Comparison of ENCODE assay signal across 8 mouse cellular contexts in the genomic region with DNA sequence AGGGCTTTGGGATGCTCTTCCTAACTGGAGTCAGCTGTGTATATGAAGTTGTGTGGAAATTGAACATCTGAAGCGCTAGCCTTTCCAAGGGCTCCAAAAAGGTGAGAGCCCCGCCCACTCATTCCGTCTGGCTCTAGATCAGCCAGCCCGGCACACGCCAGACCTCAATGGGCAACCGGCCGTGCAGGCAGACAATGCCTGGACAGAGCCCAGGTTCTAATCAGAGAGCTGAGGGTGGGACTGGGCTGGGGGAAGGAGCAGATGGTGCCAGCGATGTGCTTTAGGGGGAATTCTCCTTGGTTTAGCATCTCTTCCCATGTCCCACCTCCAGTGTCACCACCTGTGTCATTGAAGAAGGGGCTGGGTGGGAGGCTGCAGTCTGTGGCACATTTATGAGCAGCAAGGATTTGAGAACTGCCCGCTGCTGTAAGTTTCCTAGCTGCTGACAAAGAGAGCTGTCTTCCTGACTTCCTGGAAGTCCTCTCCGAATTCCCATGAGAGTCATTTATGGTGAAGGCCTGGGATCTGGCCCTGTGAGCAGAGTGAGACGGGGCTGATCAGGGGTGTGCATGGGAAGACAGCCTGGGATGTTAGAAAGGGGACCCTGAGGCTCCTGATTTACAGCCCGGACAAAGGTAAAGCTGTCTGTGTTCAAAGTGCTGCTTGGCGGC. TPM values are rescaled to one million over a fixed set of nuclear protein-coding genes. Genes with fewer than 3 reads are reported as not detected.
A peak's percentile ranks its signal among the peaks of the same experiment; 100 is the strongest.
DNase-seq lines count a peak whose midpoint lies in the region; ATAC-seq and TF ChIP-seq lines count a peak whose summit lies in the region.

No protein-coding gene starts in this region.

- TF ChIP-seq POLR2A in MEL (IDR thresholded peaks at IDR 0.05; ENCODE audit: control insufficient read depth in 1 of 2, insufficient read depth in 1 of 2, low read depth in 1 of 2, low read length in 2 of 2, poor library complexity in 1 of 2), result no peak

- H3K27me3 ChIP-seq in MEL (ENCODE audit: control insufficient read depth in 1 of 2, insufficient read depth in 2 of 2, low read length in 2 of 2), result no peaks in the 10 kb centered on the region
- no peaks in the 10 kb centered on the region for H3K27me3 ChIP-seq in forebrain, embryonic 16.5 days (replicated peaks; ENCODE audit: control insufficient read depth, insufficient read depth, low read length)
- H3K27me3 ChIP-seq in kidney, embryonic 16.5 days (ENCODE audit: insufficient read depth, low read length), result no peaks in the 10 kb centered on the region
- H3K27me3 ChIP-seq in midbrain, postnatal 0 days (ENCODE audit: insufficient read depth, low read length), result no peaks in the 10 kb centered on the region

- H3K27ac ChIP-seq in MEL (ENCODE audit: control insufficient read depth, low read depth, low read length), result peak overlapping the region; percentile 90
- peak overlapping the region; percentile 95 for H3K27ac ChIP-seq in forebrain, embryonic 16.5 days (ENCODE audit: low read length)
- H3K27ac ChIP-seq in kidney, embryonic 16.5 days (ENCODE audit: low read length), result no peak overlapping the region
- H3K27ac ChIP-seq in midbrain, postnatal 0 days (ENCODE audit: low read depth, low read length), result peak overlapping the region; percentile 92

- peaks cover 0 to 43% of the 10 kb centered on the region in 2 experiments; a peak in 3 of 4 replicates for H3K36me3 ChIP-seq in MEL (ENCODE audit: control insufficient read depth in 1 of 2, insufficient read depth in 2 of 2, low read length in 2 of 2)
- H3K36me3 ChIP-seq in forebrain, embryonic 16.5 days (ENCODE audit: control insufficient read depth, insufficient read depth), result no peaks in the 10 kb centered on the region
- H3K36me3 ChIP-seq in kidney, embryonic 16.5 days (ENCODE audit: insufficient read depth, low read length), result no peaks in the 10 kb centered on the region
- H3K36me3 ChIP-seq in midbrain, postnatal 0 days (ENCODE audit: insufficient read depth, low read length), result no peaks in the 10 kb centered on the region

- H3K9ac ChIP-seq in MEL (ENCODE audit: control insufficient read depth, low read depth, low read length, poor library complexity, severe bottlenecking), result peak overlapping the region; percentile 46
- H3K9ac ChIP-seq in forebrain, embryonic 16.5 days (replicated peaks; ENCODE audit: low read depth, low read length), result peak overlapping the region; percentile 98
- peak overlapping the region; percentile 36; the same call in 1 of the 2 replicates for H3K9ac ChIP-seq in kidney, embryonic 16.5 days (replicated peaks; ENCODE audit: low read length)
- peak overlapping the region; percentile 93 for H3K9ac ChIP-seq in midbrain, postnatal 0 days (replicated peaks; ENCODE audit: low read length, poor library complexity, severe bottlenecking)

- WGBS in forebrain, embryonic 16.5 days, result 20% methylated on average over 13 of the region's 13 CpGs
- WGBS in kidney, embryonic 16.5 days, result 23% methylated on average over 13 of the region's 13 CpGs
- 28% methylated on average over 13 of the region's 13 CpGs for WGBS in midbrain, postnatal 0 days

- peak; percentile 28 for DNase-seq in CD4-positive, CD25-positive, alpha-beta regulatory T cell, adult 2 months (ENCODE audit: low read depth, low spot score)
- no peak for DNase-seq in MEL (ENCODE audit: low read depth, low spot score)
- DNase-seq in midbrain, postnatal 0 days (ENCODE audit: low spot score), result peak; percentile 75
- DNase-seq in urinary bladder, postnatal 10 days (ENCODE audit: low spot score), result no peak

- TF ChIP-seq EP300 in MEL (IDR thresholded peaks at IDR 0.05; ENCODE audit: low read depth in 1 of 2, low read length in 2 of 2), result no peak

- no peak overlapping the region for H3K4me3 ChIP-seq in MEL (ENCODE audit: control insufficient read depth in 1 of 2, insufficient read depth in 1 of 2, low read depth in 2 of 2, low read length in 2 of 2)
- H3K4me3 ChIP-seq in forebrain, embryonic 16.5 days (replicated peaks; ENCODE audit: low read length), result peak overlapping the region; percentile 98
- no peak overlapping the region for H3K4me3 ChIP-seq in kidney, embryonic 16.5 days (ENCODE audit: low read length)
- peak overlapping the region; percentile 77 for H3K4me3 ChIP-seq in midbrain, postnatal 0 days (ENCODE audit: low read depth, low read length)

- no peak for ATAC-seq in CD4-positive, CD25-positive, alpha-beta regulatory T cell, adult 4 months
- no peak for ATAC-seq in forebrain, embryonic 16.5 days
- ATAC-seq in kidney, embryonic 16.5 days (ENCODE audit: low FRiP score, low TSS enrichment), result no peak
- ATAC-seq in midbrain, postnatal 0 days (ENCODE audit: low FRiP score), result no peak
- ATAC-seq in megakaryocyte progenitor cell, adult 5-6 weeks (replicated peaks; ENCODE audit: poor library complexity), result no peak

- H3K4me1 ChIP-seq in MEL (ENCODE audit: control insufficient read depth in 1 of 2, insufficient read depth in 2 of 2, low read length in 2 of 2), result peaks cover 42 to 73% of the 10 kb centered on the region in 2 experiments
- peaks cover 74% of the 10 kb centered on the region for H3K4me1 ChIP-seq in forebrain, embryonic 16.5 days (replicated peaks; ENCODE audit: control insufficient read depth, insufficient read depth, low read length)
- H3K4me1 ChIP-seq in kidney, embryonic 16.5 days (ENCODE audit: insufficient read depth, low read length), result peaks cover 87% of the 10 kb centered on the region
- H3K4me1 ChIP-seq in midbrain, postnatal 0 days (ENCODE audit: insufficient read depth, low read length), result peaks cover 50% of the 10 kb centered on the region

- no peak for TF ChIP-seq CTCF in MEL (IDR thresholded peaks at IDR 0.05 in 2 of 3, conservative IDR thresholded peaks at IDR 0.05 in 1 of 3; ENCODE audit: control insufficient read depth in 1 of 3, insufficient read depth in 1 of 3, low read depth in 2 of 3, low read length in 3 of 3, poor library complexity in 1 of 3, severe bottlenecking in 1 of 3)
- TF ChIP-seq CTCF in midbrain, postnatal 0 days (IDR thresholded peaks at IDR 0.05), result no peak

- TF ChIP-seq RAD21 in MEL (IDR thresholded peaks at IDR 0.05; ENCODE audit: low read depth, low read length), result no peak

- no peaks in the 10 kb centered on the region for H3K9me3 ChIP-seq in MEL (replicated peaks; ENCODE audit: insufficient read depth, low read length)
- H3K9me3 ChIP-seq in forebrain, embryonic 16.5 days (ENCODE audit: control insufficient read depth, low read length), result no peaks in the 10 kb centered on the region
- H3K9me3 ChIP-seq in kidney, embryonic 16.5 days (ENCODE audit: low read length), result no peaks in the 10 kb centered on the region
- no peaks in the 10 kb centered on the region for H3K9me3 ChIP-seq in midbrain, postnatal 0 days (ENCODE audit: low read length)

- H3K4me2 ChIP-seq in forebrain, embryonic 16.5 days (ENCODE audit: low read length), result peak overlapping the region; percentile 59
- H3K4me2 ChIP-seq in kidney, embryonic 16.5 days (replicated peaks; ENCODE audit: low read depth, low read length), result peak overlapping the region; percentile 1
- peak overlapping the region; percentile 71 for H3K4me2 ChIP-seq in midbrain, postnatal 0 days (ENCODE audit: low read depth, low read length, poor library complexity, severe bottlenecking)

- H3K79me2 ChIP-seq in MEL (ENCODE audit: control insufficient read depth, insufficient read depth, low read length, poor library complexity), result peaks cover 21% of the 10 kb centered on the region

TF ChIP-seq in MEL, 35 proteins besides CTCF, POLR2A, EP300 and RAD21:
- TF ChIP-seq KAT2A (conservative IDR thresholded peaks at IDR 0.05; ENCODE audit: low read depth, low read length) (no peak), MEF2A (IDR thresholded peaks at IDR 0.05; ENCODE audit: extremely low read depth, insufficient replicate concordance, low read depth, low read length, poor library complexity, severe bottlenecking) (no peak), CHD1 (IDR thresholded peaks at IDR 0.05; ENCODE audit: low read depth, low read length) (no peak), ZNF384 (IDR thresholded peaks at IDR 0.05; ENCODE audit: low read depth, low read length) (no peak), MAZ (IDR thresholded peaks at IDR 0.05; ENCODE audit: low read depth, low read length) (no peak), USF1 (IDR thresholded peaks at IDR 0.05; ENCODE audit: low read depth, low read length) (no peak), ZMIZ1 (IDR thresholded peaks at IDR 0.05; ENCODE audit: low read depth, low read length) (no peak), POLR2AphosphoS5 (IDR thresholded peaks at IDR 0.05; ENCODE audit: borderline replicate concordance, low read depth, low read length) (no peak), SIN3A (IDR thresholded peaks at IDR 0.05; ENCODE audit: low read length) (no peak), ZC3H11A (IDR thresholded peaks at IDR 0.05; ENCODE audit: low read depth, low read length) (no peak), CHD2 (IDR thresholded peaks at IDR 0.05; ENCODE audit: low read length) (no peak), HCFC1 (IDR thresholded peaks at IDR 0.05; ENCODE audit: low read depth, low read length) (no peak), BHLHE40 (IDR thresholded peaks at IDR 0.05; ENCODE audit: borderline replicate concordance, low read depth, low read length) (no peak), GABPA (IDR thresholded peaks at IDR 0.05; ENCODE audit: low read depth, low read length) (no peak), USF2 (IDR thresholded peaks at IDR 0.05; ENCODE audit: borderline replicate concordance in 1 of 2, insufficient read depth in 1 of 2, low read depth in 1 of 2, low read length in 2 of 2) (no peak), POLR2AphosphoS2 (IDR thresholded peaks at IDR 0.05; ENCODE audit: low read length) (no peak)

RNA-seq across cellular contexts. Expression of a gene that starts 2.5 kb away (rescaled TPM):
- 10 to 100 TPM; 34.7 to 38.6 TPM for polyA plus RNA-seq in CD4-positive, CD25-positive, alpha-beta regulatory T cell, adult 4 months (2017; shearing (Covaris generic))
- 4.0 and 7.6 TPM in 2 replicates for total RNA-seq in MEL (2012; rRNA removed)
- 10 to 100 TPM in 1 of 2 experiments, not detected in 1; 34.0 TPM for polyA plus RNA-seq in MEL (2012; ENCODE audit: insufficient read depth in 1 of 2, insufficient read length in 2 of 2, low read depth in 1 of 2, low replicate concordance in 2 of 2, missing spikeins in 1 of 2)
- polyA plus RNA-seq in forebrain, embryonic 16.5 days (2015; fragmentation: Nextera tagmentation; extraction: Ambion mirVana), result 78.3 and 80.5 TPM in 2 replicates
- polyA plus RNA-seq in kidney, embryonic 16.5 days (2015; fragmentation: Nextera tagmentation; extraction: Ambion mirVana), result 2.2 TPM in 2 replicates
- 156 and 160 TPM in 2 replicates for total RNA-seq in midbrain, postnatal 0 days (2014; rRNA removed)
- polyA plus RNA-seq in midbrain, postnatal 0 days (2015; fragmentation: Nextera tagmentation; extraction: Ambion mirVana), result 28.1 and 32.1 TPM in 2 replicates
- total RNA-seq in megakaryocyte progenitor cell, adult 5-6 weeks (2015), result 7.7 and 8.6 TPM in 2 replicates
- 8.0 and 10.3 TPM in 2 replicates for total RNA-seq in megakaryocyte progenitor cell, adult 5-6 weeks (2017)

Comparison
In these comparisons a context has a peak if more than half of its experiments do, and no peak if none do; other contexts are left out.
1. DNase-seq: peak in CD4-positive, CD25-positive, alpha-beta regulatory T cell, adult 2 months (single experiment) and midbrain, postnatal 0 days (single experiment); none in MEL (single experiment) and urinary bladder, postnatal 10 days (single experiment).
2. H3K4me3 ChIP-seq: peak in forebrain, embryonic 16.5 days (single experiment) and midbrain, postnatal 0 days (single experiment); none in MEL (0 of 2) and kidney, embryonic 16.5 days (single experiment).
3. H3K9ac ChIP-seq: peak in every context shown above with its lines; median percentile 98 in forebrain, embryonic 16.5 days; 93 in midbrain, postnatal 0 days; 46 in MEL; 36 in kidney, embryonic 16.5 days.
4. H3K4me2 ChIP-seq: peak in every context shown above with its lines; median percentile 71 in midbrain, postnatal 0 days; 59 in forebrain, embryonic 16.5 days; 1 in kidney, embryonic 16.5 days.